Mouse (Mus musculus): Measurements from ENCODE around the gene Cxcr5. TPM values are rescaled to one million over a fixed set of nuclear protein-coding genes. Genes with fewer than 3 reads are reported as not detected.

Gene Cxcr5
- polyA plus RNA-seq, 1 experiment from 2014 or later, result not detected

- Histone ChIP-seq H3K27ac (no peak overlapping the region), H3K36me3 (no peaks in the 10 kb centered on the region), H3K9me3 (no peaks in the 10 kb centered on the region), H3K4me1 (0 out of 2 replicates have a peak, but pooled peaks cover 6% of the 10 kb centered on the region), H3K4me3 (no peak overlapping the region), H3K27me3 (ENCODE audit: insufficient read depth, poor library complexity, severe bottlenecking) (peaks cover 18% of the 10 kb centered on the region)
- WGBS, result 73% methylated on average over 5 of the region's 5 CpGs
- no peak for DNase-seq (ENCODE audit: low spot score)
Observed at GRCm38 (mm10) chr9:44461950-44462349, 99.7 kb downstream of the Cxcr5 start.

Other genes with a start within 250 kb of the Cxcr5 start
- 6.9 and 9.5 TPM in 2 replicates for gene C2cd2l, start 241.6 kb downstream of the Cxcr5 start, polyA plus RNA-seq (2016; fragmentation: Nextera tagmentation; extraction: Ambion mirVana)
- gene Dpagt1, start 235.9 kb downstream of the Cxcr5 start, polyA plus RNA-seq (2016; fragmentation: Nextera tagmentation; extraction: Ambion mirVana), result 35.2 and 36.6 TPM in 2 replicates
- gene H2afx, start 227.2 kb downstream of the Cxcr5 start, polyA plus RNA-seq (2016; fragmentation: Nextera tagmentation; extraction: Ambion mirVana), result 258 and 270 TPM in 2 replicates
- 276 and 285 TPM in 2 replicates for gene Hmbs, start 217.6 kb downstream of the Cxcr5 start, polyA plus RNA-seq (2016; fragmentation: Nextera tagmentation; extraction: Ambion mirVana)
- 22.8 and 26.3 TPM in 2 replicates for gene Vps11, start 200.2 kb downstream of the Cxcr5 start, polyA plus RNA-seq (2016; fragmentation: Nextera tagmentation; extraction: Ambion mirVana)
- 23.4 and 25.0 TPM in 2 replicates for gene Hyou1, start 182.4 kb downstream of the Cxcr5 start, polyA plus RNA-seq (2016; fragmentation: Nextera tagmentation; extraction: Ambion mirVana)
- 25.3 and 33.4 TPM in 2 replicates for gene Slc37a4, start 165.0 kb downstream of the Cxcr5 start, polyA plus RNA-seq (2016; fragmentation: Nextera tagmentation; extraction: Ambion mirVana)
- 1,461 and 1,463 TPM in 2 replicates for gene Rps25, start 154.7 kb downstream of the Cxcr5 start, polyA plus RNA-seq (2016; fragmentation: Nextera tagmentation; extraction: Ambion mirVana)
- 104 and 117 TPM in 2 replicates for gene Trappc4, start 154.3 kb downstream of the Cxcr5 start, polyA plus RNA-seq (2016; fragmentation: Nextera tagmentation; extraction: Ambion mirVana)
- gene Ccdc84, start 143.3 kb downstream of the Cxcr5 start, polyA plus RNA-seq (2016; fragmentation: Nextera tagmentation; extraction: Ambion mirVana), result 21.9 and 28.0 TPM in 2 replicates
- gene Foxr1, start 120.7 kb downstream of the Cxcr5 start, polyA plus RNA-seq (2016; fragmentation: Nextera tagmentation; extraction: Ambion mirVana), result not detected in 2 replicates
- 0.26 TPM in 1 of 2 replicates, not detected in the other for gene Upk2, start 106.9 kb downstream of the Cxcr5 start, polyA plus RNA-seq (2016; fragmentation: Nextera tagmentation; extraction: Ambion mirVana)
- 7.6 and 9.6 TPM in 2 replicates for gene Bcl9l, start 79.1 kb downstream of the Cxcr5 start, polyA plus RNA-seq (2016; fragmentation: Nextera tagmentation; extraction: Ambion mirVana)
- gene Ddx6, start 43.0 kb upstream of the Cxcr5 start, polyA plus RNA-seq (2016; fragmentation: Nextera tagmentation; extraction: Ambion mirVana), result 12.6 and 12.7 TPM in 2 replicates
- not detected in 2 replicates for gene Treh, start 111.4 kb upstream of the Cxcr5 start, polyA plus RNA-seq (2016; fragmentation: Nextera tagmentation; extraction: Ambion mirVana)
- gene Phldb1, start 173.3 kb upstream of the Cxcr5 start, polyA plus RNA-seq (2016; fragmentation: Nextera tagmentation; extraction: Ambion mirVana), result 29.1 and 34.7 TPM in 2 replicates
- 159 and 167 TPM in 2 replicates for gene Arcn1, start 206.0 kb upstream of the Cxcr5 start, polyA plus RNA-seq (2016; fragmentation: Nextera tagmentation; extraction: Ambion mirVana)
- 77.2 and 84.8 TPM in 2 replicates for gene Ift46, start 206.0 kb upstream of the Cxcr5 start, polyA plus RNA-seq (2016; fragmentation: Nextera tagmentation; extraction: Ambion mirVana)
- 1.7 and 1.8 TPM in 2 replicates for gene Tmem25, start 237.4 kb upstream of the Cxcr5 start, polyA plus RNA-seq (2016; fragmentation: Nextera tagmentation; extraction: Ambion mirVana)
- gene Ttc36, start 241.2 kb upstream of the Cxcr5 start, polyA plus RNA-seq (2016; fragmentation: Nextera tagmentation; extraction: Ambion mirVana), result 0.50 TPM in 1 of 2 replicates, not detected in the other

Measured in heart, embryonic 10.5 days (tissue).